Mouse (Mus musculus) testis, adult 2 months (tissue): ENCODE measurements at regions not wholly inside any gene's neighbourhood (a gene's known extent, or its start where the extent isn't known, plus 50 kb on each side); places are given as distances from the start of the nearest gene placed in this dataset.
"Not testable (repeated sequence)": the region's sequence is repeated elsewhere in the genome, so short reads cannot be mapped to it uniquely, and the experiment has no call there.

Experiments used
- CTCF ChIP-seq: fragments of 200-500 bp; IDR thresholded peaks from 2 replicates; pipeline ENCODE4 v1.5.1; 2012; ENCODE audit warnings: low read depth, mild to moderate bottlenecking, inconsistent platforms, low read length, moderate library complexity; ENCODE audit not compliant: control insufficient read depth, insufficient read depth, insufficient replicate concordance
- POLR2A ChIP-seq: fragments of 200-500 bp; IDR thresholded peaks from 2 replicates; pipeline ENCODE4 v1.6.1; 2012; ENCODE audit warnings: low read depth, mild to moderate bottlenecking, inconsistent platforms, low read length, moderate library complexity; ENCODE audit not compliant: control insufficient read depth

- peak; percentile 46; the same call in 1 of the 2 replicates for TF ChIP-seq CTCF
- not testable (repeated sequence) for TF ChIP-seq POLR2A
Observed at GRCm38 (mm10) chr1:83811162-83811561, 403.2 kb upstream of the Sphkap start.
